Mouse (Mus musculus) thymus, postnatal 10 days (tissue): ENCODE measurements around the gene Ucp3.
"Not testable (repeated sequence)": the region's sequence is repeated elsewhere in the genome, so short reads cannot be mapped to it uniquely, and the experiment has no call there.

Experiments used
- DNase-seq, 2 experiments: peaks; one replicate each; pipeline ENCODE4 v3.0.0; 2021; ENCODE audit warnings: low spot score in 2 of 2

Ucp3 gene

DNA sequence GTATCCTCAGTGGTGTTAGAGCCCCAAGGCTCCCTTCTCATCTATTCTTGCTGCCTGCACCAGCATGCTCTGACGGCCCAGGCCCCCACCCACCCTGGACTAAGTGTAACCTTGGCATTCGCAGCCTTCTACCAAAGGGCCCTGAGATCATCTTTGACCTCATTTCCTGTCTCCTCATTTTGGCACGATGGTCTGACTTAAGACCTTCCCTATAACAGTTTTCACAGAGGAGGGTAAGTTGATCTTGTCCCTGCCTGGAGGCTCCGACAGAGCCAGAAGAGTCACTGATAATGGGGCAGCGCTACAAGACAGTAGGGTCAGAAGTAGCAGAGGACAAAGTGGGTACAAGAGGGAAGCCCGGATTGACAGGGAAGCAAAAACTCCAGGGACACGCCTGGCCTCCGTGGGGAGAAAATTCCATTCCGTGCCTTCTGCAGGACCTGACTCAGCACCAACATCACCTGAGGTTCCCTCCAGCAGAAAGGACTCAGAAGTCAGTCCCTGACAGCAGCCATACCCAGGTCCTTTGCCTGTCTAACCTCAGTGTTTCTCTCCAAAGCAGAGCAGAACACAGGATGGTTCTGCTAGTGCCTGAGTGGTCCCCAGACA, 1.2 kb downstream of the Ucp3 start:
- DNase-seq: no peak

GRCm38 (mm10) chr7:100474680-100475079, 1.9 kb downstream of the Ucp3 start:
- DNase-seq: no peak

GRCm38 (mm10) chr7:100479100-100479822, 6.5 kb downstream of the Ucp3 start:
- DNase-seq: no peak

DNA sequence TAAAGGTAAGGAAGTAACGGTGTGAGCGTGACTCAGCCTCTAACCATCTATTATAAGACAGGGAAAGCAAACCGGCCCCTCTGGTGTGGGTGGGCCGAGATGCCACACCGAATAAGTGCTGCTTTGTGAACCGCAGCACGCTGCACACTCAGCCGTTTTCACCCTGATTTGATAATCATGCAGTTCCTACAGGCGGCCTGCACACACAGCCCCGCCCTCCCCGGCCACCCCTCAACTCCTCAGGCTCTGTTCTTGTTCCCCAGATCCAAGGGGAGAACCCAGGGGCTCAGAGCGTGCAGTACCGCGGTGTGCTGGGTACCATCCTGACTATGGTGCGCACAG, 7.0 kb downstream of the Ucp3 start:
- DNase-seq: no peak

DNA sequence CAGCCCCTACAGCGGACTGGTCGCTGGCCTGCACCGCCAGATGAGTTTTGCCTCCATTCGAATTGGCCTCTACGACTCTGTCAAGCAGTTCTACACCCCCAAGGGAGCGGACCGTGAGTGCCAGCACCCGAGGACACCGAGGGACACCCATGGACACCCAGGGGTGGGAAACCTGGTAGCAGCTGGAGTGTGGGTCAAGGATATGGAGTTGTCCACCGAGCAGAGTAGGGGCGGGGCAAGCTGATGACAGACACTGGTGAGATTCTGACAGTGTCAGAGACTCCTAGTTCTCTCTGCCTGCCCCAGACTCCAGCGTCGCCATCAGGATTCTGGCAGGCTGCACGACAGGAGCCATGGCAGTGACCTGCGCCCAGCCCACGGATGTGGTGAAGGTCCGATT, 7.4 kb downstream of the Ucp3 start:
- DNase-seq: no peak

DNA sequence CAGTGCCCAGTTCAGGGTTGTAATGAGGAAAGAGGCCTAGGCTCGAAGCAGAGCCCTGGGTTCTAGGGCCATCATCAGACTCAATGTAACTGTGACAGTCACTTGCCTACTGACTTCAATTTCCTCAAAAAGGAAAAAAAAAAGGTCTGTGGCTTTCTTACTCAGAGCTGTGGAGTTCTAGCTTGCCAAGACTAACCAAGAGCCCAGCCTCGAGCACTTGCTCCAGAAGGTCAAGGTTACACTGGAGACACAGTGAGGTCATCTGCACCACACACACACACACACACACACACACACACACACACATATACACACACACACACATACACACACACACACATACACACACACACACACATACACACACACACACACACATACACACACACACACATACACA, 9.3 kb downstream of the Ucp3 start:
- DNase-seq: not testable (repeated sequence)

GRCm38 (mm10) chr7:100484493-100484892, 11.7 kb downstream of the Ucp3 start:
- DNase-seq: no peak

GRCm38 (mm10) chr7:100487301-100487700, 14.5 kb downstream of the Ucp3 start:
- DNase-seq: no peak

DNA sequence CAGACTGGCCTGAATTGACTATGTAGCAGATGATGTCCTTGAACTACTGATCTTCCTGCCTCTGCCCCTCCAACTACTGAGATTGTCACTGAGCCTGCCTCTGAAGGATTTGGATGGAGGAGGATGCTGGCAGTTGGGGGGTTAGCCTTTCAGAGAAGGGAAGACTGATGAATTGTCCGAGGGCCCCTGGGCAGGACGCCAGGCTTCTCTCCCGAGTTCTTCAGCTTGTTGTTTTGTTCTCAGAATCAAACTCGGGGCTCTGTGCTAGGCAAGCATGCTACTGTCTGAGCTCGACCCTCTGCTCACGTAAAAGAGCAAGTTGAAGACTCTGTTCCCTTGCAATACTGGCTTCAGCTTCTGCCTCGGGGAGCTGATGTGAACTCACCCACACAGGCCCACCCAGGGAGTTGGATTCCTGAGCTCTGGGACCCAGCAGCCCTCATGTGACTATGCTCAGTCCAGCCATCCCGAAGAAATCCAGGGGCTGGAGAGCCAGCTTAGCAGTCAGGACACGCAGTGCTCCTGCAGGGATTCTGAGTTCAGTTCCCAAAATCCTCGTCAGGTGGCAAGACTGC, 15.8 kb downstream of the Ucp3 start:
- no peak for DNase-seq

DNA sequence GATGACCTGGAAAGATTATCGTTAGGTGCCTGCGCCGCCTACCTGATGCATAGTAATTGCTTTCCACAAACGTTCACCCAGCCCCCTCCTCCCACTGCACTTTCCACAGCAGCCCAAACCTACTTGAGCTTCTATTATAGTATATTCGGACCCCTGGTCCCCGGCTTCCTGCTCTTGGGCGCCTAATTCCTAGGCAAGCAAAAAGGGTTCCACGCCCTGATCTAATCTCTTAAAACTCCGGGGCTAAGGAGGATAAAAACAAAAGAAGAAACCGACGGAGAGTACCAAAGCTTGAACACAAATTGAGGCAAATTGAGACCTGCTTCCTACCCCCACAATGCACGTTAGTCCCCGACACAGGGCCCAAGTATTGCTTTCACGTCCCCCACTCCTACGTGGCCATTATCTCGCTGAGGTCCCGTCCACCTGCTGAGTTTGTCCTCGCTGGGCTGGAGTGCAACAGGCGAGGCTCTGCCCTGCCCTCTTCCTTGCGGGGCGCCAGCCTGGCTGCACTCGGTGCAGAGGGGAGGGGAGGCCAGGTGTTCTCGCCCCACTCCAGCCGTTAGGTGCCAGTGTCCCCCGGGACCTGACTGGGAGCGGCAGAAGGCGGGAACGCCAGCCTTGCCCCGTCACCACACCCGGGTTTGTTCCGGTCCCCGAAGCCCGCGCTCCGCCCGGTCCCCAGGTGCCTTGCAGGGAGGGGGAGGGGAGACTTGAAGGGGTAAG, 19.8 kb downstream of the Ucp3 start:
- DNase-seq: peak in 1 of 2 experiments; percentile 35

- peak; percentile 94 to 98 for DNase-seq
Measured at GRCm38 (mm10) chr7:100493117-100493483, 20.3 kb downstream of the Ucp3 start, which contains the start of gene Ucp2. Gene Ucp2, plus strand, starts transcription at chr7:100493337.

DNA sequence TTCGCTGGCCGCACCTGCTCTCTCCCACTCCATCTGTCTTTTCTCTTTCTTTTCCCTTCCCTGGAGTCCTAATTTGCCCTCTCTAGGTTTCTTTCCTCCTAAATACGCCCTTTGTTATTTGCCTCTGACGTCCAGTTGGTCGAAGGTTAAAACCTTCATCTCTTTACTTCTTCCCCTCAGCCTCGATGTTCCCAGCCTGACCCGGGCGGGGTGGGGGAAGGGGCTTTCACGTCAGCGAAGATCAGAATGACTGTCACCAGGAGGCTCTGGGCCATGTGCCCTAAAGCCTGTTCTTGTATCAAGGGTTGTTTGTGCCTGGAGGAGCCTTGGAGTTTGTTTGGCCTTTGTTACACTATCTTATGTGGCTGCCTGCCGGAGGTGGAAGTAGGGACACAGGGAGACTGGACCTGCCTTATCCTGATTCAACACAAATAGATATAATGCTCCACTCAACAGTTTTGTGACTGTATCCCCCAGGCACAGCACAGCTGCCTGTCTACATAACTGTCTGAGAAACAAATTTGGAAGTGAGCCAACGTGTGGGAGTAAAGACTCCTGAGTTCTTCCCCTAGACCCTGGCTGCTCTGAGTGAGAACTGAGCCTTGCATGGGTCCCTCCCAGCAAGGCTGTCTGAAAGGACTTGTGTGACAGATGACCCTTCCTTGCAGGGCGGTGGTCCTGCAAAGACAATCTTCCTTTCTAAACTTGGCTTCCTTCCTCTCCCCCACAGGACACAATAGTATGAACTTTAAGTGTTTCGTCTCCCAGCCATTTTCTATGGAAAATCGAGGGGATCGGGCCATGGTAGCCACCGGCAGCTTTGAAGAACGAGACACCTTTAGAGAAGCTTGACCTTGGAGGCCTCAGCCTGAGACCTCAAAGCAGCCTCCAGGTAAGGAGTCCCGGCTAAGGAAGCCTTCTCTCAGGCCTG, 21.0 kb downstream of the Ucp3 start:
- DNase-seq: peak; percentile 48 to 55

- DNase-seq: peak in 1 of 2 experiments; percentile 40
Measured at GRCm38 (mm10) chr7:100494415-100494831, 21.6 kb downstream of the Ucp3 start.

GRCm38 (mm10) chr7:100495042-100495441, 22.3 kb downstream of the Ucp3 start:
- DNase-seq: peak in 1 of 2 experiments; percentile 24

- DNase-seq: peak; percentile 85 to 93
Measured at GRCm38 (mm10) chr7:100495581-100496251, 22.9 kb downstream of the Ucp3 start.

- DNase-seq: no peak
Measured at GRCm38 (mm10) chr7:100496371-100496770, 23.6 kb downstream of the Ucp3 start.

DNA sequence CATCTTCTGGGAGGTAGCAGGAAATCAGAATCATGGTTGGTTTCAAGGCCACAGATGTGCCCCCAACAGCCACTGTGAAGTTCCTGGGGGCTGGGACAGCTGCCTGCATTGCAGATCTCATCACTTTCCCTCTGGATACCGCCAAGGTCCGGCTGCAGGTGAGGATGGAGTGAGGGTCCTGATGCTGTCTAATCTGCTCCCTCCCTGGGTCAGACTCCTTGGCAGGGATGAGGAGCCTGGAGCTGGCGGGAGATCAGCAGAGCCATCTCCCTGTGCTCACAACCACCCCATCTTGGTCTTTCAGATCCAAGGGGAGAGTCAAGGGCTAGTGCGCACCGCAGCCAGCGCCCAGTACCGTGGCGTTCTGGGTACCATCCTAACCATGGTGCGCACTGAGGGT, 24.0 kb downstream of the Ucp3 start:
- no peak for DNase-seq

GRCm38 (mm10) chr7:100497402-100497801, 24.6 kb downstream of the Ucp3 start:
- no peak for DNase-seq

- no peak for DNase-seq
Measured at GRCm38 (mm10) chr7:100497982-100498381, 25.2 kb downstream of the Ucp3 start.

- no peak for DNase-seq
Measured at GRCm38 (mm10) chr7:100499465-100499864, 26.7 kb downstream of the Ucp3 start.
